Comparison of ENCODE assay signal across 25 mouse cellular contexts in the genomic region with DNA sequence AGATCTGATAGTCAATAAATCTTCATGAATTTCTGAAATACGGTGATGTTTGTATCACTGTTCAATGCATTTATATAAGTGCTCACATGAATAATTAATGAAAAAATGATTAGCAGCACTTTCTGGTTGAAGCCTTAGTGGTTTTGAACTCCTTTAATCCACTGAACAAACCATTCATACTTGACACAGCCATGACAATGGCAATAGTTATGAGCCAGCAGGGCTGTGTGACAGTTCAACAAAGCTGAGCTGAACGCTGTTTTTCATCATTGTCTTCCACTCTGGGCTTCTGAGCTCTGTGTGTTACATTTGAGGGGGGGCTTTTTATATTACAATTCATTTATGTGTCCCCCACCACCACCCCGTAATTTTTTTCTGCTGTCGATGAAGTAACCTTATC.
"Had no signal": no experiment of that assay in that cellular context is flagged by ENCODE, and none has a peak within 500 bp of the region (broad histone marks: within the 10 kb centered on the region; RNA-seq: fewer than 3 reads in every experiment).

No protein-coding gene starts in this region.

- H3K27me3 ChIP-seq: heart, embryonic 12.5 days; intestine, embryonic 15.5 days; limb, embryonic 12.5 days; liver, embryonic 13.5 days had no signal

- H3K4me2 ChIP-seq: heart, embryonic 12.5 days; hindbrain, embryonic 14.5 days; intestine, embryonic 15.5 days; limb, embryonic 12.5 days; liver, embryonic 11.5 days; liver, embryonic 13.5 days had no signal

- H3K4me1 ChIP-seq: heart, embryonic 10.5 days; heart, embryonic 12.5 days; hindbrain, embryonic 10.5 days; intestine, embryonic 15.5 days; limb, embryonic 10.5 days; limb, embryonic 12.5 days; liver, embryonic 13.5 days had no signal

- H3K36me3 ChIP-seq: heart, embryonic 10.5 days; heart, embryonic 12.5 days; hindbrain, embryonic 10.5 days; intestine, embryonic 15.5 days; limb, embryonic 10.5 days; limb, embryonic 12.5 days; liver, embryonic 13.5 days had no signal

- H3K9ac ChIP-seq: heart, embryonic 12.5 days; hindbrain, embryonic 14.5 days; intestine, embryonic 15.5 days; limb, embryonic 12.5 days; liver, embryonic 13.5 days had no signal

- H3K27ac ChIP-seq: heart, embryonic 10.5 days; hindbrain, embryonic 10.5 days; hindbrain, embryonic 14.5 days; intestine, embryonic 15.5 days; layer of hippocampus, adult 2 months; left cerebral cortex, adult 2 months; limb, embryonic 10.5 days; limb, embryonic 12.5 days; liver, embryonic 13.5 days had no signal

- H3K9me3 ChIP-seq: heart, embryonic 10.5 days; heart, embryonic 12.5 days; hindbrain, embryonic 10.5 days; intestine, embryonic 15.5 days; limb, embryonic 10.5 days; limb, embryonic 12.5 days; liver, embryonic 13.5 days had no signal

- H3K4me3 ChIP-seq: heart, embryonic 10.5 days; heart, embryonic 12.5 days; hindbrain, embryonic 10.5 days; intestine, embryonic 15.5 days; layer of hippocampus, adult 2 months; left cerebral cortex, adult 2 months; limb, embryonic 10.5 days; limb, embryonic 12.5 days; liver, embryonic 13.5 days had no signal

- ATAC-seq: hindbrain, embryonic 16.5 days; inflammation-experienced regulatory T-cells, adult 6 months; intestine, embryonic 15.5 days; intestine, postnatal 0 days had no signal

- DNase-seq: gastrocnemius, postnatal 14 days; gastrocnemius, postnatal 36 days; heart, adult 18-20 months; heart, postnatal 10 days; heart, postnatal 4 days; kidney, adult 18-20 months; kidney, adult 8-10 months; kidney, postnatal 10 days; kidney, postnatal 25 days; kidney, postnatal 4 days; liver; liver, embryonic 13.5 days had no signal
